Mouse (Mus musculus) lung, postnatal 0 days (tissue): Measurements from ENCODE around the gene Clcnka. TPM values are rescaled to one million over a fixed set of nuclear protein-coding genes. Genes with fewer than 3 reads are reported as not detected.

Experiments
- ATAC-seq: fragments of 200-750 bp; cut with Nextera tagmentation; 2 replicates; pipeline ENCODE4 v1.8.0; 2017; ENCODE audit warnings: moderate library complexity
- DNase-seq: peaks from one replicate; pipeline ENCODE4 v3.0.0-alpha.2; 2016; ENCODE audit warnings: low spot score
- H3K27ac ChIP-seq: fragments of 300-500 bp; sonication (generic); 2 replicates; pipeline ENCODE4 v1.5.1; 2014; ENCODE audit warnings: antibody characterized with exemption, mild to moderate bottlenecking, low read length, mixed read lengths
- H3K27me3 ChIP-seq: fragments of 300-500 bp; sonication (generic); replicated peaks from 2 replicates; pipeline ENCODE4 v1.6.1; 2014; ENCODE audit warnings: low read length, mixed read lengths; ENCODE audit not compliant: insufficient read depth
- H3K36me3 ChIP-seq: fragments of 300-500 bp; sonication (generic); 2 replicates; pipeline ENCODE4 v1.6.1; 2014; ENCODE audit warnings: low read length, mixed read lengths; ENCODE audit not compliant: insufficient read depth
- H3K4me1 ChIP-seq: fragments of 300-500 bp; sonication (generic); 2 replicates; pipeline ENCODE4 v1.6.1; 2014; ENCODE audit warnings: antibody characterized with exemption, low read depth, low read length, mixed read lengths; ENCODE audit not compliant: insufficient read depth
- H3K4me2 ChIP-seq: fragments of 300-500 bp; sonication (generic); replicated peaks from 2 replicates; pipeline ENCODE4 v1.6.1; 2014; ENCODE audit warnings: low read depth, mild to moderate bottlenecking, low read length, moderate library complexity, mixed read lengths
- H3K4me3 ChIP-seq: fragments of 300-500 bp; sonication (generic); 2 replicates; pipeline ENCODE4 v1.5.1; 2014; ENCODE audit warnings: low read depth, low read length
- H3K9ac ChIP-seq: fragments of 300-500 bp; sonication (generic); replicated peaks from 2 replicates; pipeline ENCODE4 v1.6.1; 2014; ENCODE audit warnings: low read depth, mild to moderate bottlenecking
- H3K9me3 ChIP-seq: fragments of 300-500 bp; sonication (generic); 2 replicates; pipeline ENCODE4 v1.6.1; 2016; ENCODE audit warnings: low read length, mixed read lengths
- CTCF ChIP-seq: IDR thresholded peaks from 2 replicates; pipeline ENCODE4 v1.5.1; 2016; ENCODE audit warnings: antibody characterized with exemption, mild to moderate bottlenecking
- EP300 ChIP-seq: IDR thresholded peaks from 2 replicates; pipeline ENCODE4 v1.6.1; 2016; ENCODE audit warnings: antibody characterized with exemption, mild to moderate bottlenecking, control low read depth
- WGBS: fragments of 180-500 bp; shearing (Covaris S2); extraction: QIAGEN DNeasy Blood & Tissue Kit; methylation state at CpG from one replicate; pipeline ENCODE4 v1.1.7; 2014; 5-methylcytosine and 5-hydroxymethylcytosine counted together
- polyA plus RNA-seq: library from polyadenylated mRNA; unstranded; fragments of >200 nt; fragmentation: Nextera tagmentation; extraction: Ambion mirVana; gene quantifications from 2 replicates; pipeline ENCODE4 v1.2.1, GENCODE M21; 2015

Clcnka gene
- polyA plus RNA-seq, 1 experiment from 2014 or later: 0.11 TPM

DNA sequence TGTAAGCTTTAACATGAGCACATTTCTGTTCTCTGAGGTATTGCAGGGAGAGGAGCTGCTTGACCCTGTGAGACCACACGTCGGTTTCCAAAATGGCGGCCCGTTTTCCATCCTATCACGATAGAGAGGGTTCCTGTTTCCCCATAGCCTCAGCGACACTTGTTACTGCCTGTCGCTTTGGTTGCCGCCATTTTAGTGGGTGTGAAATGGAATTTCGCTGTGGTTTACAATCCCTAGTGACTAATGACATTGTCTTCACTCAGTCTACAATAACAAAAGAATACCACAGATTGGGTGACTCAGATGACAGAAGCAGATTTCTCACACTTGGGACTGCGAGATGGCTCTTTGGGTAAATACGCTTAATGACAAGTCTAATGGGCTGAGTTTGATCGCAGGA lies 53.3 kb downstream of the Clcnka start:
- Histone ChIP-seq H3K4me3 (no peak overlapping the region), H3K4me1 (peaks cover 7% of the 10 kb centered on the region), H3K27me3 (no peaks in the 10 kb centered on the region), H3K36me3 (no peaks in the 10 kb centered on the region), H3K27ac (no peak overlapping the region), H3K9ac (no peak overlapping the region), H3K4me2 (no peak overlapping the region), H3K9me3 (no peaks in the 10 kb centered on the region)
- TF ChIP-seq EP300 (no peak), CTCF (no peak)
- no peak for DNase-seq
- no peak for ATAC-seq
- 84% methylated on average over 12 of the region's 12 CpGs for WGBS

DNA sequence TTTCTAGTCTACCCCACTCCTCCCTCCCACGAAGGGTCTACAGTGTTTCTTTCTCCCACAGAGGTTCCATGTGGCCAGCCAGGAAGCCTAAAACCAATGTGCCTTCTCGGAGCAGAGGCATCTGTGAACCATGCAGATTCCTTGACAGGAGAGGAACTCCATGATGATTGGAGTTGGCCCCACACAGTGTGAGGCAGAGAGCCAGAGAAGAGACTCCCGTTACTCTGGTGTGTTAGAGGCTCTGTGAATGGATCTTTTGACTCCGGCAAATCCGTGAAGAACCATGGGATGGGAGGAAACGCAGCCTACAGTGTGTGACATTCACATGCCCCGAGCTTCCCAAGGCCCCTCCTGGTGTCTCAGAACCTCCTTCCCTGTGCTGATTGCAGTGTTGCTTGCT lies 55.0 kb downstream of the Clcnka start:
- Histone ChIP-seq H3K36me3 (no peaks in the 10 kb centered on the region), H3K9me3 (no peaks in the 10 kb centered on the region), H3K4me3 (no peak overlapping the region), H3K4me2 (no peak overlapping the region), H3K27ac (no peak overlapping the region), H3K9ac (no peak overlapping the region), H3K4me1 (peaks cover 7% of the 10 kb centered on the region), H3K27me3 (no peaks in the 10 kb centered on the region)
- no peak for DNase-seq
- WGBS: 66% methylated on average over 7 of the region's 7 CpGs
- ATAC-seq: no peak
- no peak for TF ChIP-seq CTCF

- ATAC-seq (no peak), DNase-seq (no peak)
- H3K9me3 ChIP-seq: no peaks in the 10 kb centered on the region
- 74% methylated on average over 7 of the region's 7 CpGs for WGBS
- no peak overlapping the region for H3K4me3 ChIP-seq
- no peaks in the 10 kb centered on the region for H3K27me3 ChIP-seq
- H3K27ac ChIP-seq: no peak overlapping the region
- no peaks in the 10 kb centered on the region for H3K36me3 ChIP-seq
- no peak overlapping the region for H3K9ac ChIP-seq
- peaks cover 4% of the 10 kb centered on the region; the same call in 1 of the 2 replicates for H3K4me1 ChIP-seq
- TF ChIP-seq CTCF (no peak), EP300 (no peak)
- no peak overlapping the region for H3K4me2 ChIP-seq
Measured at GRCm38 (mm10) chr4:141341477-141341876, 57.0 kb downstream of the Clcnka start.

GRCm38 (mm10) chr4:141338853-141339252 lies 59.7 kb downstream of the Clcnka start:
- peaks cover 4% of the 10 kb centered on the region; the same call in 1 of the 2 replicates for H3K4me1 ChIP-seq
- H3K4me2 ChIP-seq: no peak overlapping the region
- DNase-seq (peak; percentile 35), ATAC-seq (peak; percentile 32; the same call in 1 of the 2 replicates)
- H3K36me3 ChIP-seq: no peaks in the 10 kb centered on the region
- no peak overlapping the region for H3K27ac ChIP-seq
- H3K4me3 ChIP-seq: no peak overlapping the region
- 9% methylated on average over 1 of the region's 1 CpGs for WGBS
- no peak overlapping the region for H3K9ac ChIP-seq
- no peaks in the 10 kb centered on the region for H3K9me3 ChIP-seq
- H3K27me3 ChIP-seq: no peaks in the 10 kb centered on the region
- no peak for TF ChIP-seq EP300
- TF ChIP-seq CTCF: no peak

GRCm38 (mm10) chr4:141337986-141338385 lies 60.5 kb downstream of the Clcnka start:
- Histone ChIP-seq H3K9ac (no peak overlapping the region), H3K4me3 (no peak overlapping the region), H3K36me3 (no peaks in the 10 kb centered on the region), H3K9me3 (no peaks in the 10 kb centered on the region), H3K4me1 (peaks cover 4% of the 10 kb centered on the region; the same call in 1 of the 2 replicates), H3K27ac (no peak overlapping the region), H3K4me2 (no peak overlapping the region), H3K27me3 (no peaks in the 10 kb centered on the region)
- no peak for TF ChIP-seq CTCF
- no peak for TF ChIP-seq EP300
- 31% methylated on average over 6 of the region's 6 CpGs for WGBS
- ATAC-seq (peak; percentile 33), DNase-seq (no peak)

DNA sequence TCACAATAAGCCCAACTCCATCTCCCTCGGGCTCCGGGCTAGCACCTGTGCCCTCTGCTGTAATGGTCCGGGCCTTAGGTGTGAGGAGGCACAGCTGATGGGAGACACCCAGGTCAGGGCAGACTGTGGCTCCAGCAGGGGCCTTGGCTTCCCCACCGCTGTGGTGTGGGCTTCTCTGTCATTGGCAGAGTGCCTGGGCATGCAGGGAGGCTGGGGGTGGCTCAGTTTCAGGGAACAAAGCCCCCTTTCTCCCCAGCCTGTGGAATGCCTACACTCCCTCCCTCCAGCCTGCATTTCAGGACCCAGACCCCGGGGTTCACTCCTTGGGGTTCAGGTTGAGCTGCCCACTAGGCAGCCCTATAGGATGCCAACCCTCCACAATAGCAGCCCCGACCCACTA lies 62.3 kb downstream of the Clcnka start:
- ATAC-seq: no peak
- no peak for TF ChIP-seq CTCF
- no peak for TF ChIP-seq EP300
- Histone ChIP-seq H3K27ac (no peak overlapping the region), H3K27me3 (no peaks in the 10 kb centered on the region), H3K4me3 (no peak overlapping the region), H3K4me1 (peaks cover 4% of the 10 kb centered on the region; the same call in 1 of the 2 replicates), H3K4me2 (no peak overlapping the region), H3K9ac (no peak overlapping the region), H3K36me3 (no peaks in the 10 kb centered on the region), H3K9me3 (no peaks in the 10 kb centered on the region)
- DNase-seq: no peak
- 65% methylated on average over 6 of the region's 6 CpGs for WGBS

DNA sequence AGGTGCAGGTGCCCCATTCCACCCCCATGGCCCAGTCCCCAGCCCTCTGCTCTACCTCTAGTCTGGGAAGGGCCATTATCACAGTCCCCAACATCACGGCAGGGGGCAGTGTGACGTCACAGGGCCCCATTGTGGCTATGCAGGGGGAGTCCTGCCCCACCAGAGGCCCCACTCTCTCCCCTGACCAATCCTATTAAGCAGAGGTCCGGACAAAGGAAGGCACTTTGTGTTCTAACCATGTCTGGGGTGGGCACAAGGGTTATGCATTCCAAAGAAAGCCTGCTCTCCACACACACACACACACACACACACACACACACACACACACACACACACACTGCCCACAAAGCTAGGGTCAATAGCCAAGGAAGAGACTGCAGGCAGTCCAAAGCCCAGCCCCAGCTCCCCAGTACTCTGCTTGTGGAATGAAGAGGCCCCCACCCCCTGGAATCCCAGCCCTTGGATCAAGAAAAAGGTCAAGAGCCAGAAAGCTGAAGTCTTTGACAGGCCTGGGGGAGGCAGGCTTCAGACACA lies 63.2 kb downstream of the Clcnka start:
- DNase-seq: peak; percentile 35
- Histone ChIP-seq H3K36me3 (no peaks in the 10 kb centered on the region), H3K27ac (no peak overlapping the region), H3K27me3 (no peaks in the 10 kb centered on the region), H3K4me2 (no peak overlapping the region), H3K4me3 (no peak overlapping the region), H3K9ac (0 out of 2 replicates have a peak overlapping the region, but pooled peaks have one; percentile 8), H3K4me1 (peaks cover 4% of the 10 kb centered on the region; the same call in 1 of the 2 replicates), H3K9me3 (no peaks in the 10 kb centered on the region)
- TF ChIP-seq CTCF (no peak), EP300 (no peak)
- peak; percentile 22 for ATAC-seq
- WGBS: 31% methylated on average over 3 of the region's 3 CpGs
